Mouse (Mus musculus): ENCODE measurements around the gene Gm14190.
"Not testable (repeated sequence)": the region's sequence is repeated elsewhere in the genome, so short reads cannot be mapped to it uniquely, and the experiment has no call there.

Gene Gm14190

DNA sequence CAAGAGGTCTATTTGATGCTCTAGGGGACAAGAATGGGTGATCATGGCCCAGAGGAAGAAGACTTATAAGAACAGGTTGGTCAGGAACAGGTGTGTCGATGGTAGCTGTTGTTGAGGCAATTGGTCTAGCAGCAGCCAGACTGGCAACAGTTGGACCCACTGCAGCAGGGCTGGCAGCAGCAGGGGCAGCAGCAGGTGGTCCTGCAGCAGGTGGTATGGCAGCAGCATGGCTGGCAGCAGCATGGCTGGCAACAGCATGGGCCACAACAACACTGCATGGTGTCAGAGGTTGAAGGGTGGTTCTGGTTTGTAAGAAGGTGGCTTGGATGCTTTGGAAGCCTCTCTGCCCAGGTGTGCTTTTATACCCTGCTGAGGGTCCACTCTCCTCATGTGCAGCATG is at the start of gene Gm14190:
Gene Gm14190, minus strand, starts transcription at position 278 of the 400 bp plus-strand sequence.
- no peak for DNase-seq

DNA sequence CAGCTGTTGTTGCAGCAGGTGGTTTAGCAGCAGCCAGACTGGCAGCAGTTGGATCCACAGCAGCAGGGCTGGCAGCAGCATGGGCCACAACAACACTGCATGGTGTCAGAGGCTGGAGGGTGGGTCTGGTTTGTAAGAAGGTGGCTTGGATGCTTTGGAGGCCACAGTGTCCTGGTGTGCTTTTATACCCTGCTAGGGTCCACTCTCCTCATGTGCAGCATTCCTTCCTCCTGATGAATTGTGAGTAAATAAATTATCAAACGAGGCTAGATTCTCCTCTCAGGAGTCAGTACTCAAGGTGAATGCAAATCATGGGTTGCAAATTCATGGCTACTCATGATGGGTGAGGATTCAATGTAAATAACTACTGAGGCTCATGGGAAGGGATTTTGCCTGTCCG is 43.6 kb upstream of the Gm14190 start, which contains the start of gene Gm14180:
Gene Gm14180, minus strand, starts transcription at position 101 of the 400 bp plus-strand sequence.
- DNase-seq: no peak

DNA sequence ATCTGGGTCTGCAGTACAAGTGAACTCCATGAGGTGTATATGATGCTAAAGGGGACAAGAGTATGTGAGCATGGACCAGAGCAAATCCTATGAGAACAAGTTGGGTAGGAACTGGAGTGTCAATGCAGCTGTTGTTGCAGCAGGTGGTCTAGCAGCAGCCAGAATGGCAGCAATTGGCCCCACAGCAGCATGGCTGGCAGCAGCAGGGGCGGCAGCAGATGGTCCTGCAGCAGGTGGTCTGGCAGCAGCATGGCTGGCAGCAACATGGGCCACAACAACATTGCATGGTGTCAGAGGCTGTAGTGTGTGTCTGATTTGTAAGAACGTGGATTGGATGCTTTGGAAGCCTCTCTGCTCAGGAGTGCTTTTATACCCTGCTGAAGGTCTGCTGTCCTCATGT is 33.5 kb upstream of the Gm14190 start:
- no peak for DNase-seq

DNA sequence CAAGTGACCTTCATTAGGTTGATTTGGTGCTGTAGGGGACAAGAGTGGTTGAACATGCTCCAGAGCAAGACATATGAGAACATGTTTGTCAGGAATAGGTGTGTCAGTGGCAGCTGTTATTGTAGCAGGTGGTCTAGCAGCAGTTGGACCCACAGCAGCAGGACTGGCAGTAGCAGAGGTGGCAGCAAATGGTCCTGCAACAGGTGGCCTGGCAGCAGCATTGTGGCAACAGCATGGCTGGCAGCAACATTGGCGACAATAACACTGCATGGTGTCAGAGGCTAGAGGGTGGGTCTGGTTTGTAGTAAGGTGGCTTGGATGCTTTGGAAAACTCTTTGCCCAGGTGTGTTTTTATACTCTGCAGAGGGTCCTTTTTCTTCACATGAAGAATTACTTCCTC is 28.2 kb upstream of the Gm14190 start:
- DNase-seq: no peak

DNA sequence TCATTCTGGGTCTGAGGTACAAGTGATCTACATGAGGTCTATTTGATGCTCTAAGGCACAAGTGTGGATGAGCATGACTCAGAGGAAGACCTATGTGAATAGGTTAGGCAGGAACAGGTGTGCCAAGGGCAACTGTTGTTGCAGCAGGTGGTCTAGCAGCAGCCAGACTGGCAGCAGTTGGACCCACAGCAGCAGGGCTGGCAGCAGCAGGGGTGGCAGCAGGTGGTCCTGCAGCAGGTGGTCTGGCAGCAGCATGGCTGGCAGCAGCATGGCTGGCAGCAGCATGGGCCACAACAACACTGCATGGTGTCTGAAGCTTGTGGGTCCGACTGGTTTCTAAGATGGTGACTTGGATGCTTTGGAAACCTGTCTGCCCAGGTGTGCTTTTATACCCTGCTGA is 5.3 kb downstream of the Gm14190 start:
- not testable (repeated sequence) for DNase-seq

DNA sequence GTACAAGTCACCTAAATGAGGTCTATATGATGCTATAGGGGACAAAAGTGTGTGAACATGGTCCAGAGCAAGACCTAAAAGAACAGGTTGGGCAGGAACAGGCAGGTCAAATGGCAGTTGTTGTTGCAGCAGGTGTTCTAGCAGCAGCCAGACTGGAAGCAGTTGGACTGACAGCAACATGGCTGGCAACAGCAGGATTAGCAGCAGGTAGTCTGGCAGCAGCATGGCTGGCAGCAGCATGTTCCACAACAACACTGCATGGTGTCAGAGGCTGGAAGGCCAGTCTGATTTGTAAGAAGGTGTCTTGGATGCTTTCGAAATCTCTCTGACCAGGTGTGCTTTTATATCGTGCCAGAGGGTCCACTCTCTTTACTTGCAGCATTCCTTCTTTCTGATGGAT is 7.1 kb downstream of the Gm14190 start:
- DNase-seq: no peak

DNA sequence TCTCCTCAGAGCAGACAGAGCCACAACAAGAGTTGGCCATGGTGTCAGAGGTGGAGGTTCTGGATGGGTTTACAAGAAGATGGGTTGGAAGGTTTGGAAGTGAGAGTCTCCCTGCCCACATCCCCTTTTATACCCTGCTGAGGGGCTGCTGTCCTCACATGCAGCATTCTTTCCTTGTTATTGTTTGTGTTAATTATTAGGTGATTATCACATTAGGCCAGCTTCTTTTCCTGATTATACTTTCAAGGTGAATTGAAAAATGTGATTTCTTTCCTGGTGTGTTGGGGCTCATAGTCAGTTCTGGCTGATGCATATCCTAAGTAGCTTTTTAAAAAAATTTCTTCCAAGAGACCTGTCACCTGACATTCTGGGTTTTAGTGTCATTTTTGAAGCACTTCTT is 24.7 kb downstream of the Gm14190 start, which contains the start of gene Krtap4-6:
Gene Krtap4-6, minus strand, starts transcription at position 101 of the 400 bp plus-strand sequence.
- no peak for DNase-seq

DNA sequence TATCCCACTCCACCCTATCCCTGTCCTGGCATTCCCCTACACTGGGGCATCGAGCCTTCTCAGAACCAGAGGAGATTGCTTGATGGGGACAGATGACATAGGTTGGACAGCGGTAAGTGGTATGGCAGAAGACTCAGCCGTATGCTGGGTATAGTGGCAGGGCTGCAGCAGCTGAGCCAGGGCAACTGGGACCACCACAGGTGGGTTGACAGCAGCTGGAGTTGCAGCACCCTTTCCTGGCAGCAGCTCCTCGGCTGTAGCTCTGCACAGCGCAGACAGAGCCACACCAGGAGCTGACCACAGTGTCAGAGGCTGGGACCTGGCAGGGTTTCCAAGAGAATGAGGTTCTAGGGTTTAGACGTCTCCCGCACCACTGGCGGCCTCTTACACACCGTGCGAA is 27.7 kb downstream of the Gm14190 start:
- DNase-seq: no peak

DNA sequence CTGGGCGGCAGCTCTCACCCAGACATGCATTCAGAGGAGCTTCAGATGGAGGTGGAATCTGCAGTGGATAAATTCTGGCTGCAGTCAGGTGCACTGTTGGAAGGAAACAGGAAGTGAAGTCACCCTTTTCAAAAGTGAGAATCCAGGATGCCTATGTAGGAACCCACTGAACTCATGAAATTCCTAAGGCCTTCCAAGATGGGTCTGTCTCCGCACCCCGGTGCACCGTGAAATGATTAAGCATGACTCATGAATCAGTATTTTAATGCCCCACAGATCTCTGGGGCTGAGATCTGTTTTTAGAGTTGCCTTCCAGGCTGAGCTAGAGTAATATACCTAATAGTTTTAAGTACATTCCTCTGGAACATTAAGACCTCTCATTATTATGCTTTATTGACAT is 31.3 kb downstream of the Gm14190 start:
- DNase-seq: no peak

DNA sequence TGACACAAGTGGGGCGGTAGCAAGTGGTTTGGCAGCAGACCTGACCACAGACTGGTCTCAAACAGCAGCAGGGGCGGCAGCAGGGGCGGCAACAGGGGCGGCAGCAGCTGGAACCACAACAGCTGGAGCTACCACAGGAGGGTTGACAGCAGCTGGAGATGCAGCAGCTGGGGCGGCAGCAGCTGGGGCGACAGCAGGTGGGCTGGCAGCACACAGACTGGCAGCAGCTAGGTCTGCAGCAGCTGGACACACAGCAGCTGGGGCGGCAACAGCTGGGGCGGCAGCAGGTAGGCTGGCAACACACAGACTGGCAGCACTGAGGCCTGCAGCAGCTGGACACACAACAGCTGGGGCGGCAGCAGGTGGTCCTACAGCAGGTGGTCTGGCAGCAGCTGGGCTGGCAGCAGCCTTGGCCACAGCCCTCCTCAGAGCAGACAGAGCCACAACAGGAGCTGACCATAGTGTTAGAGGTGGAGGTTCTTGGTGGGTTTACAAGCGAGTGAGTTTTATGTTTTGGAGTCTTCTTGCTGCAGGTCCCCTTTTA is 32.0 kb downstream of the Gm14190 start, which contains the start of gene Gm11563:
Gene Gm11563, minus strand, starts transcription at position 494 of the 544 bp plus-strand sequence.
- not testable (repeated sequence) for DNase-seq

DNA sequence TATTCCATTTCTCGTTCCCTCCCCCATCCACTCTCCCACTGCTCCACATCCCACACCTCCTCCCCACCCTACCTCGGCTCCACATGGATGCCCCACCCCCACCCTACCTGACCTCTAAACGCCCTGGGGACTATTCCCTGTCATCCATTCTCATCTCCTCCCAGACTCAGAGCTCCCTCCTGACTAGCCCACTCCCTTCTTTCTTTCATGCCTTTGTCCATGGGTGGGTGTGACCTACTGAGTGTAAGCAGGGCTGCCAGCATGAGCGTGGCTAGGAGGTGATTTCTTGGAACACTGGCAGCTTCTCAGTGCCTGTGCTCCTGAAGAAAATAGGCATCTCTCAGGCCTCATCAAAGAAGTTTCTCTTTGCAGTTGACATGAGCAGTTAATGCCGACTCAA is 33.5 kb downstream of the Gm14190 start:
- no peak for DNase-seq

DNA sequence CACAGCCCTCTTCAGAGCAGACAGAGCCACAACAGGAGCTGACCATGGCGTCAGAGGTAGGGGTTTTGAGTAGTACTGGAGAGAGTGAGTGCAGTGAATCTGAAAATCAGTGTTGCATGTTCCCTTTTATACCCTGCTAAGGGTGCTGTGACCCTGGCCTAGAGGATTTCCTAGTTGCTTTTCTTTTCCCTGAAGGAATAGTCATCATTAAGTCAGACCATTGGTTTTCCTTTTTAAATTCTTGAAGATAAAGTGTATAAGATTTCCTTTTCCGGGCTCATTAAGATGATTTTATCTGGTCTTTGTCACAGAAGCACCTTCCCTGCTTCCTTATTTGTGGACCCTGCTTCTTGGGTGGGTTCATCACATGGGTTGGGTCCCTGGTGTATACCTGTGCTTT is 40.4 kb downstream of the Gm14190 start, which contains the start of gene Gm11555:
Gene Gm11555, minus strand, starts transcription at position 101 of the 400 bp plus-strand sequence.
- no peak for DNase-seq

DNA sequence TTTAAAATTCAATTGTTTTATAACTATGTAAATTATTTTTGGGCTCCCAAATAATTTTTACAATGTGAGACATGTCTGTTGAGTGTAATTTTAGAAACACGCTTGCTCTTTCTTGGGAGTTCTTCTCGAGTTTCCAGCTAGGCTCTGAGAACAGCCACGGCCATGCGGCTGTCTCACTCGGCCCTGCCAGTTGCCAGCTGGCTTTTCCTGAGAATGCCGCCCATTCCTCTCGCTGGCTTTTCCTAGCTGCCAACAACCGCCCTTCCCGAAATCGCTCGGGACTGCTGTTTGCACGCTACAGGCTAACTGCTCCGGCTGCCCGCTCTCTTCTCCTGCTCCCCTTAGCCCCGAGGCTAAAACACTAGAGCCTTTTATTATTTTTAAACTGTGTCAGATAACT is 44.1 kb downstream of the Gm14190 start:
- no peak for DNase-seq

DNA sequence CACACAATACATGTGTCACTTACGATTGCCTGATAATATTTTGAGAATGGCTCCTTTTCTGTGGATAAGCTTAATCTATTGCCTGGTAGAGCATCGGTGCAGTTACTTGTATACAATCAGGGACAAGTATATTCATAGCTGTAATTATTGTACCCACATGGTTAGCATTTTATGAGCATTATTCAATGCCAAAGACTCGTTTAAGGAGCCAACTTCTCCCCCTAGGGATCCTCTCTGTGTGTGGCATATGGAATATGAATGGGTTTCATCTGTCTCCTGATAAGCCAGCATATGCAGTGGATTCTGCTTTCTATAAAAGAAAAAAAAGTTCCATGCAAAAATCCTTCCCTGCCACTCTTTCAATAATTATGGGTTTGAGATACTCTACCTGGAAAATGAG is 46.2 kb downstream of the Gm14190 start:
- DNase-seq: no peak

DNA sequence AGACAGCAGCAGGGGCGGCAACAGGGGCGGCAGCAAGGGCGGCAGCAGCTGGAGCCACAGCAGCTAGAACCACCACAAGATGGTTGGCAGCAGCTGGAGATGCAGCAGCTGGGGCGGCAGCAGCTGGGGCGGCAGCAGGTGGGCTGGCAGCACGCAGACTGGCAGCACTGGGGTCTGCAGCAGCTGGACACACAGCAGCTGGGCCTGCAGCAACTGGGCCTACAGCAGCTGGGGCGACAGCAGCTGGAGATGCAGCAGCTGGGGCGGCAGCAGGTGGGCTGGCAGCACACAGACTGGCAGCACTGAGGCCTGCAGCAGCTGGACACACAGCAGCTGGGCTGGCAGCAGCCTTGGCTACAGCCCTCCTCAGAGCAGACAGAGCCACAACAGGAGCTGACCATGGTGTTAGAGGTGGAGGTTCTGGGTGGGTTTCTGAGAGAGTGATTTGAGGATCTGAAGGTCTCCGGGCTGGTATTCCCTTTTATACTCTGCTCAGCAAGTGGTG is 46.9 kb downstream of the Gm14190 start, which contains the start of gene Krtap4-7:
Gene Krtap4-7, minus strand, starts transcription at position 455 of the 505 bp plus-strand sequence.
- DNase-seq: not testable (repeated sequence)

DNA sequence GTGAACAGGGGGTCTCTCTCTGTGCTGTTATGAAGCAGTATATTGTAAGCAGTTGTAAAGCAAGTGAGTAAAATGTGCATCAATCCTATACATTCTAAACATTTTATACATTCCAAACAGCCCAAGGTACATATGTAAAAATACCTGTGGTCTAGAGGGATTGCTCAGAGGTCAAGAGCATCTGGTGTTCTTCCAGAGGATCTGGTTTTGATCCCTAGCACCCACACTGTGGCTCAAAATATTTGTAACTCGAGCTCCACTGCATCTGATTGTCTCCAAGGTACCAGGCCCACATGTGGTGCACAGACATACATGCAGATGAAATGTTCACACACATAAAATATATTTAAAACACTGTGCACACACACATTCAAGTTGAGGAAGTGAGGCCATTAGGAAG is 49.6 kb downstream of the Gm14190 start:
- no peak for DNase-seq
